Mouse (Mus musculus) megakaryocyte progenitor cell, adult 5-6 weeks (primary cell): ENCODE results near the gene Rarres1. TPM values are rescaled to one million over a fixed set of nuclear protein-coding genes. Genes with fewer than 3 reads are reported as not detected.

Experiments used
- ATAC-seq: replicated peaks from 2 replicates; pipeline ENCODE4 v1.8.0; 2016; ENCODE audit warnings: mild to moderate bottlenecking, moderate TSS enrichment, inconsistent platforms; ENCODE audit not compliant: poor library complexity
- total RNA-seq, 2 experiments: library from RNA; stranded (forward) in 1 of 2; stranded (reverse) in 1 of 2; fragments of 157-497, 149-512 nt in 1 of 2; fragments of 200-1000 nt in 1 of 2; gene quantifications; 2 replicates each; pipeline versions ENCODE4 v1.2.3 to v1.2.4; 2015 to 2017

Gene Rarres1
- total RNA-seq (2015) (0.47 TPM in 1 of 2 replicates, not detected in the other), total RNA-seq (2017) (not detected in 2 replicates)

GRCm38 (mm10) chr3:67515274-67515801 is at the start of gene Rarres1:
TSS of gene Rarres1 (minus strand) at chr3:67515523.
- ATAC-seq: peak; percentile 67

DNA sequence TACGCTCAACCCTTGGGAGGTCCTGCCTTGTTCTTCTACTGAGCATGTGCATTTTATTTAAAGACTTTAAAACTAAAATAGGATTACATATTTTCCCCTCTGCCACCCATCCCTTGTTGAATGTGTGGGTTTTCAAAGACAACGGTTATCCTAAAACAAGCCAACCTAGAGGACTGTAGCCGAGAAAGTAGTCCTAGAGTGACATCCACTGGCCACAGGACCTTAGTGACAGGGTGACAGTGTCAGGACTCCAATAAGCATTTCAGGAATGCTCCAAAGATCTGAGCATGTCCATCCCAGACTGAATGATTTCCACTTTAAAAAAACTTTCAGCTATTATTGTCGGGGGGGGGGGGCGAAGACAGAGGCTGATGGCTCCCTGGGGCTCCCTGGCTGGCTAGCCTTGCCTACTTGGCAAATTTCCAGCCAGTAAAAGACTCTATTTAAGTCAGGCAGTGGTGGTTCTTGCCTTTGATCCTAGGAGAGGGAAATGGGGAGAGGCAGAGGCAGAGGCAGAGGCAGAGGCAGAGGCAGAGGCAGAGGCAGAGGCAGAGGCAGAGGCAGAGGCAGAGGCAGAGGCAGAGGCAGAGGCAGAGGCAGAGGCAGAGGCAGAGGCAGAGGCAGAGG is 49.5 kb upstream of the Rarres1 start:
- ATAC-seq: peak; percentile 59

GRCm38 (mm10) chr3:67557718-67558354 is 42.5 kb upstream of the Rarres1 start:
- peak; percentile 24; the same call in 1 of the 2 replicates for ATAC-seq

- ATAC-seq: peak; percentile 96
These were observed 41.9 kb upstream of the Rarres1 start for GRCm38 (mm10) chr3:67557200-67557651.

DNA sequence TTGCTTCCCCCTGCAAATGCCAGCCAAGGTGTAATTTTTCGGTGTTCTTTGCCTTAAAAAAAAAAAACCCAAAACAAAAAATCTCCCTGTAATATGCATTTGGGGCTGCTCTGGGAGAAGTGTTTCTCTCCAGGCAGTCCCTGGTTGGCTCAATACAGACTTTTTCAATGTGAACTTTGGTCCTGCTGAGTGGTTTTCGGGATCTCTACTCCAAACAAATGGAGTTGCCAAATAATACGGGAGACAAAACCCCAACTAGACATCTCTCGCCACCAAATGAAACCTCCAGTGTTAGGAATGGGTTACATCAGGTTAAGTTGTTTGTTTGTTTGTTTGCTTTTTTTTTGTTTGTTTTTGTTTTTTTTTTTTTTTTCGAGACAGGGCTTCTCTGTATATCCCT is 39.9 kb upstream of the Rarres1 start:
- ATAC-seq: no peak

GRCm38 (mm10) chr3:67553927-67554448 is 38.7 kb upstream of the Rarres1 start:
- ATAC-seq: no peak

- no peak for ATAC-seq
These were observed 38.0 kb upstream of the Rarres1 start for GRCm38 (mm10) chr3:67553281-67553680.

GRCm38 (mm10) chr3:67551193-67551592 is 35.9 kb upstream of the Rarres1 start:
- no peak for ATAC-seq

- ATAC-seq: no peak
These were observed 28.3 kb upstream of the Rarres1 start for GRCm38 (mm10) chr3:67543630-67544029.

DNA sequence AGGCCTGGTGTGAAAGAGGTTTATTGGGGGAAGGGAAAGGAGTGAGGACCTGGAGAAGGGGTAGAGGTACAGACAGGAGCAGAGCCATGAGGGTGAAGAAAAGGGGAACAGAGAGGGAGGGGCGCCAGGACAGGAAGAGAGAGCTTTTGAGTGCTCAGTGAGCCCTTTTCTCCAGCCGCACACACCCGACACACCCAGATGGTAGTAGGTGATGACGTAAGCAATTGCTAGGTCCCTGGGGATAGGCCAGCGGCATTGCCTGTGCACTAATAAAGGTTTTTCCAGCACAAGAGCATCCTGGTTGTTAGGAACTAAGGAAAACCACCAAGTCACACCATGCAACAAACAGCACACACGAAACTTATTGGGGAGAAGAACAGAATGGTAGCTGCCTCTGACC is 9.4 kb upstream of the Rarres1 start:
- ATAC-seq: no peak

DNA sequence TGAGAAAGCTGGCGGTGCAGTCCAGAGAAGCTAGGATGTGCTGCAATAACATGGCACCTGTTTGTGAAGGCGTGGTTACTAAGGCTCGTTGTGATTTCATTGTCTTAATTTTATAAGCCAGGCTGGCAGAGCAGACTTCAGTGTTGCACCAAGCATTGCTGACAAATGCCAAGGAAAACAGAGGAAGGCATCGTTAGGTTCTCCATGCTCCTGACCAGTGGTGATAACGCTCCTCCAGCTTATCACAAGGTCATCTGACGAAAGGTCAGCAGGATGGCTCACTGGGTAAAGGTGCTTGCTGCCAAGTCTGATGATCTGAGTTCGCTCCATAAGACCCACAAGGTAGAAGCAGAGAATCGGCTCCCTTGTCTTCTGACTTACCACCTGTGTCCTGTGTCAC is 7.4 kb upstream of the Rarres1 start:
- no peak for ATAC-seq

- no peak for ATAC-seq
These were observed 5.3 kb upstream of the Rarres1 start for GRCm38 (mm10) chr3:67520568-67521143.

DNA sequence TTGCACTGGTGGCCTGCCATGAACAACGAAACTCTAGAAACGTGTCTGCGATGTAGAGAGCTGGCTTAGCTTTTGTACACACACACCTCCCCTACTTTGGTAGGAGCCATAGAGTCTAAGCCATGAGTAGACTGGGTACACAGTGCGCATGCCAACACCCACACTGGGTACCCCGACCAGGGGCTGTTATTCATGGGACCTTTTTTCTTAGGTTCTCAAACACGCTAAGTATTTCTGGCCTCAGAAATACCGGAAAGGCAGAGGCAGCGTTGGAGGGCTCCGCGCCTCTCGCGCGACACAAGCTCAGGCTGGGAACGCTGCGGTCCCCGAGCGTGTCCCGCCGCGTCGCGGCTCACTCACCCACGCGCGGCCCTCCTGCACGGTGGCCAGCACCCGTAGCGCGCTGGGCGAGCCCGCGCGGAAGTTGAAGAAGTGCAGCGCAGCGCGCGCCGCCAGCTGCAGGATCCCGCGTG is 486 bp downstream of the Rarres1 start:
- ATAC-seq: peak; percentile 14

- peak; percentile 90 for ATAC-seq
These were observed 2.5 kb downstream of the Rarres1 start for GRCm38 (mm10) chr3:67512807-67513206.

- ATAC-seq: no peak
These were observed 7.0 kb downstream of the Rarres1 start for GRCm38 (mm10) chr3:67508216-67508892.

GRCm38 (mm10) chr3:67505286-67505685 is 10.0 kb downstream of the Rarres1 start:
- no peak for ATAC-seq

- ATAC-seq: no peak
These were observed 11.4 kb downstream of the Rarres1 start for GRCm38 (mm10) chr3:67503878-67504277.

GRCm38 (mm10) chr3:67499406-67499791 is 15.9 kb downstream of the Rarres1 start:
- ATAC-seq: no peak

DNA sequence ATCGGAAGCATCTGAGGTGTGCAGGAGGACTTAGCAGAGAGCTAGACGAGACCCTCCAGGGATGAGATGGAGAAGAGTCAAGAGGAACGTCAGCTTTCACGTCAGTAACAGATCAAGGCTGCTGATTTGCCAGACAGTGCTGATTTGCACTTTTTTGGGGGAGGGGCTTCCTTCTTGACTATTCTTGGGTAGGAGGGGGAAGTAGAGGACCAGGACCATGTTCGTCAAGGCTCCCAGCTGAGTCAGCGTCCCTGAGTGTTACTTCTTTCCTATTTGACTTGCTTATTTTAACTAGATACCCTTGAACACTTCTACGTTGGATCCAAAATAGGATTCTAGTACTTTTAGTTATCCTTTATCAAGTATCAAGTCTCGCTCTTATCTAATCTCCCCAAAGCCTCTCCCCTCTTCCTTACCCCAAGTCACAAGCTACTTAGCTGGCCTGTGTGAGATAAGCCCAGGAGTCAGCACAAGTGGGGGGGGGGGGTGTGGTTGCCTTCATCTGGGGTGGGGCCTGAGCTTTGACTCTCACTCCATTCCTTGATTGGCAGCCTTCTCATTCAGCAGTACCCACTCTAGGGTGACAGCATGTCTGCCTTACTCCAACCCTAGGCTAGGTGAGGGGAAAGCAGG is 16.4 kb downstream of the Rarres1 start:
- no peak for ATAC-seq

DNA sequence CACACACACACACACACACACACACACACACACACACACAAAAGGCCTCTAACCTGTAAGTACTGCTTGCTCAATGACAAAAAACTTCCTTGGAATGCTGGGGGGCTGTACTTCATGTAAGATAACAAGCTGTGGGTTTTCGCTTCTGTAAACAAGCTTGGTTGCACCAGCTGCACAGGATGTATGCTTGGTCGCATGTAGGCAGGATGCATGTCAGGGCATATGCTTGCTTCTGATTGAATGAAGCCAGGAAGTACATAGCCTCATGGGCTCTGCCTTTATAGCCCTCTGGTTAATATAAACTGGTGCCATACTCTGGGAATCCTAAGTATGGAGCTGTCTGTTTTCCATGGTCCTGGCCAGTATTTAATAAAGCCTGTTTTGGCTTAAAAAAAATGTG is 17.3 kb downstream of the Rarres1 start:
- no peak for ATAC-seq

- ATAC-seq: no peak
These were observed 19.0 kb downstream of the Rarres1 start for GRCm38 (mm10) chr3:67496310-67496709.
